Mouse (Mus musculus): ENCODE measurements around the gene Rgs16.
"Not testable (repeated sequence)": the region's sequence is repeated elsewhere in the genome, so short reads cannot be mapped to it uniquely, and the experiment has no call there.

DNA sequence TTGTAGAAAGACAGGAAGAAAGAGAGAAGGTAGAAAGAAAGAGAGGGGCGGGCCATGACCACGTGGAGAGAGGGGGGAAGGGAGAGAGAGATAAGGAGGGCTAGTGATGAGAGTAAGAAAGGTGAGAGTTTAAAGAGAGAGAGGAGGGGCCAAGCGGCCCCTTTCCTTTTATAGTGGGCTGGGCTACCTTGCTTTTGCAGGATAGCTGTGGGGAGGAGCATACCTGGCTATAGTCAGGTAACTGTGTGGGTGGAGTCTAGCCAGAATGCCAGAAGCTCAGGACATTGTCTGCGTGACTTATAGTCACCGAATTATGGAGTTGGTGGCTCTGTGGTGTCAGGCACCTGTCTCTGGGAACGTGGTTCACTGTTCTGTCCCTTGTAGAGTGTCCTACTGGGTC lies 29.4 kb downstream of the Rgs16 start:
- not testable (repeated sequence) for TF ChIP-seq CTCF (IDR thresholded peaks at IDR 0.05; ENCODE audit: low read depth, low read length); POLR2A (IDR thresholded peaks at IDR 0.05; ENCODE audit: extremely low read depth, insufficient read depth, low read length)

Measured in liver, adult 2 months (tissue).